Mouse (Mus musculus): ENCODE results near the gene C77080. TPM values are rescaled to one million over a fixed set of nuclear protein-coding genes. Genes with fewer than 3 reads are reported as not detected.

Gene C77080
- polyA plus RNA-seq, 1 experiment = 0.12 TPM

GRCm38 (mm10) chr4:129256450-129257380 is 4.5 kb downstream of the C77080 start:
- no peak overlapping the region for H3K4me3 ChIP-seq (replicated peaks)

DNA sequence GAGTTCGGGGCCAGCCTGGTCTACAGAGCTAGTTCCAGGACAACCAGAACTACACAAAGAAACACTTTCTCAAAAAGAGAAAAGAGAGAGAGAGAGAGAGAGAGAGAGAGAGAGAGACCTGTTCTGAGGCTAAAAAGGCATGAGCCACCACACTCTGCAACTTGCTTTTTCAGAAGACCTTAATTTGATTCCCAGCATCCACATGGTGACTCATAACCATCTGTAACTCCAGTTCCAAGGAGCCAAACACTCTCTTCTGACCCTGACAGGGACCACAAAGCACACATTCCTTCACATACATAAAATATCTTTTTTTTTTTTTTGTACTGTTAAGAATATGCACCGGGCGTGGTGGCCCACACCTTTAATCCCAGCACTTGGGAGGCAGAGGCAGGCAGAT is 6.6 kb downstream of the C77080 start:
- H3K27me3 ChIP-seq (ENCODE audit: control insufficient read depth) = peaks cover 28% of the 10 kb centered on the region
- H3K36me3 ChIP-seq (ENCODE audit: control insufficient read depth) = no peaks in the 10 kb centered on the region
- H3K4me1 ChIP-seq (ENCODE audit: control insufficient read depth) = peaks cover 23% of the 10 kb centered on the region
- no peaks in the 10 kb centered on the region for H3K9me3 ChIP-seq (ENCODE audit: control insufficient read depth, low read length)
- H3K4me3 ChIP-seq (replicated peaks) = no peak overlapping the region
- TF ChIP-seq GATA1 (IDR thresholded peaks at IDR 0.05; ENCODE audit: low read length) (no peak), TAL1 (IDR thresholded peaks at IDR 0.05; ENCODE audit: low read length) (no peak)

More at GRCm38 (mm10) chr4:129256450-129257380, 4.5 kb downstream of the C77080 start:
- peaks cover 6% of the 10 kb centered on the region for H3K27me3 ChIP-seq (ENCODE audit: control insufficient read depth)
- H3K9me3 ChIP-seq (ENCODE audit: control insufficient read depth, low read length) = no peaks in the 10 kb centered on the region
- TF ChIP-seq GATA1 (IDR thresholded peaks at IDR 0.05; ENCODE audit: low read length) (no peak), TAL1 (IDR thresholded peaks at IDR 0.05; ENCODE audit: low read length) (no peak)
- H3K4me1 ChIP-seq (ENCODE audit: control insufficient read depth) = peaks cover 17% of the 10 kb centered on the region
- no peaks in the 10 kb centered on the region for H3K36me3 ChIP-seq (ENCODE audit: control insufficient read depth)

GRCm38 (mm10) chr4:129252492-129252891 is 8.7 kb downstream of the C77080 start:
- no peak for TF ChIP-seq TAL1 (IDR thresholded peaks at IDR 0.05; ENCODE audit: low read length)
- Histone ChIP-seq H3K4me3 (replicated peaks) (no peak overlapping the region), H3K27me3 (ENCODE audit: control insufficient read depth) (peaks cover 48% of the 10 kb centered on the region), H3K9me3 (ENCODE audit: control insufficient read depth, low read length) (0 out of 2 replicates have a peak, but pooled peaks cover 3% of the 10 kb centered on the region), H3K4me1 (ENCODE audit: control insufficient read depth) (peaks cover 38% of the 10 kb centered on the region), H3K36me3 (ENCODE audit: control insufficient read depth) (no peaks in the 10 kb centered on the region)

DNA sequence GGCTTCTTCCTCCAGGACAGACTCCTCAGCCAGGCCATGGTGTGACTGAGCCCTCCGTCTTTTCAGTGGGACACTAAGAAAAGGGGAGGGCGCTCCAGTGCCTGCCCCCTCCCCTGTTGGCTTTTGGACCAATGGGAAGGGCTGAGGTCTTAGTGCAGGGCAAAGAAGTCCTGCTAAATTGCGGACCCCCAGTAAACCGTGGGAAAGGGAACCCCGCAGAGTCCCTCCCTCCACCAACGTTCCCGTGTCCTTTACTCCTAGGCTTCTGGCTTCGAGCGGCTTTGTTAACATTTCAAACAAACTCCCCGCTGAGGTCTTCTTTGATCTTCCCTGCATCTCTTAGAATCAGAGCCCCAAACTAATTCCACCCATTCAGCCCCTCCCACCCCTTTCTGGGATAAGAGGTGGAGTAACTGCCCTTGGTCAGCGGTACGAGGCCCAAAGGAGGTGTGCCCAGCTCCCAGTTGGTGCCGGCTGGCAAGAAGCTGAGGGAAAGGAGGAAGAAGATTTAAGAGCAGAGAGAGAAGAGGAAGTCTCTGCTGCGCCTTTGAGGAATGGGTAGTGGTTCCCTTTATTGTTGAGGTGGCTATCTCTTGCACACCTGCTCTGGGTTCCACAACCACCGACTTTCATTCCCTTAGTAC is 9.6 kb downstream of the C77080 start:
- Histone ChIP-seq H3K27me3 (ENCODE audit: control insufficient read depth) (peaks cover 57% of the 10 kb centered on the region), H3K4me1 (ENCODE audit: control insufficient read depth) (peaks cover 32% of the 10 kb centered on the region), H3K4me3 (replicated peaks) (no peak overlapping the region), H3K9me3 (ENCODE audit: control insufficient read depth, low read length) (peaks cover 3% of the 10 kb centered on the region; the same call in 1 of the 2 replicates), H3K36me3 (ENCODE audit: control insufficient read depth) (no peaks in the 10 kb centered on the region)
- no peak for TF ChIP-seq GATA1 (IDR thresholded peaks at IDR 0.05; ENCODE audit: low read length)
- no peak for TF ChIP-seq TAL1 (IDR thresholded peaks at IDR 0.05; ENCODE audit: low read length)

DNA sequence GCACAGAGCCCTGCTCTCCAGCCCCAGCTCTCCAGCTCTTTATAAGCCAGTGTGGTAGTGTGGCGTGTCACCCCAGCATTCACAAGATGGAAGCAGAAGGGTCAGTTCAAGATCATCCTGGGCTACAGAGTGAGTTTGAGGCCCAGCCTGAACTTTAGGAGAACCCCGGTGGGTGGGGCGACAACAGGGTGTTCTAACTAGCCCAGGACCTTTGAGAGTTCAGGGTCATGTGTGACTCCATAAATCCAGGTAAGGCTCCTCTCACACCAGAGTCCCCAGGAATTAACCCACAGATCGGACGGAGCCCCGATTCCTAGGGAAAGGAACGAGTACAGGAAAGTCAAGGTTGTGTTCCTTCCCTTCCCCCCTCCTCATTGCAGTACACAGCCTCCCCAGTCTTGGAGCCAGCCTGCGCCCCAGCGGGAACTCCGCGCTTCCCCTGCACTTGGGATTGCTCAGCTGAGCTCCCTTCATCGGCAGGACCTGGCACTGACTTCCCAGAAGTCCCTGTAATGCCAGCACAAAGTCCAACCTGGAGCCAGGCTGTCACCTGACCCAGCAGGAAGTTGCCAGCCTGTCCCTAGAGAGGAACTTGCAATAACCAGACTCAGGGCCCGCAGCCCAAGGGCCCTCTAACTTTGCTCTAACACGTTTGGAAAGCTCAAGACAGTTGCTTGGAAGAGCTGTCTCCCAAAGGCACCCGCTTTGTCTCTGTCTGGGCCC is 10.3 kb downstream of the C77080 start:
- Histone ChIP-seq H3K36me3 (ENCODE audit: control insufficient read depth) (no peaks in the 10 kb centered on the region), H3K27me3 (ENCODE audit: control insufficient read depth) (peaks cover 64% of the 10 kb centered on the region), H3K9me3 (ENCODE audit: control insufficient read depth, low read length) (peaks cover 3% of the 10 kb centered on the region; the same call in 1 of the 2 replicates), H3K4me3 (replicated peaks) (no peak overlapping the region), H3K4me1 (ENCODE audit: control insufficient read depth) (peaks cover 25% of the 10 kb centered on the region)
- TF ChIP-seq GATA1 (IDR thresholded peaks at IDR 0.05; ENCODE audit: low read length) (no peak), TAL1 (IDR thresholded peaks at IDR 0.05; ENCODE audit: low read length) (no peak)

DNA sequence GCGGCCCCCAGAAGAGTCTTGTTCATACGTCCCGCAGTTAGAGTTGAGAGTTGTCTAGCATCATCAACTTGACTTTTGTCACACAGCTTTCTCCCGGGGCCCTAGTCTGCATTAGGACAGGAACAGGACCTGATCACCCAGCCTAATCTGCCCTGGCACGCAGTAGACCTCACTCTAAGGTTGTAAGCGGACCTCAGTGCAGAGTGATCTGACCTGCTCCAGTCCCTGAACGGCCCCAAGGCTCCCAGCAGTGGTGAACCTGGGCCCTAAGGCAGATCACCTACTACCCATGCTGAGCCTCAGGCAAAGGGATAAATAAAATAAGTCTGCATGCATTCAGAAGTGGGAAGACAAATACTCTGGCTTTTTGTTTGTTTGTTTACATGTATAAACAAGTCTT is 11.9 kb downstream of the C77080 start:
- H3K9me3 ChIP-seq (ENCODE audit: control insufficient read depth, low read length) = peaks cover 3% of the 10 kb centered on the region; the same call in 1 of the 2 replicates
- no peak for TF ChIP-seq GATA1 (IDR thresholded peaks at IDR 0.05; ENCODE audit: low read length)
- TF ChIP-seq TAL1 (IDR thresholded peaks at IDR 0.05; ENCODE audit: low read length) = no peak
- peaks cover 80% of the 10 kb centered on the region for H3K27me3 ChIP-seq (ENCODE audit: control insufficient read depth)
- no peaks in the 10 kb centered on the region for H3K36me3 ChIP-seq (ENCODE audit: control insufficient read depth)
- H3K4me3 ChIP-seq (replicated peaks) = no peak overlapping the region
- H3K4me1 ChIP-seq (ENCODE audit: control insufficient read depth) = peaks cover 36% of the 10 kb centered on the region

DNA sequence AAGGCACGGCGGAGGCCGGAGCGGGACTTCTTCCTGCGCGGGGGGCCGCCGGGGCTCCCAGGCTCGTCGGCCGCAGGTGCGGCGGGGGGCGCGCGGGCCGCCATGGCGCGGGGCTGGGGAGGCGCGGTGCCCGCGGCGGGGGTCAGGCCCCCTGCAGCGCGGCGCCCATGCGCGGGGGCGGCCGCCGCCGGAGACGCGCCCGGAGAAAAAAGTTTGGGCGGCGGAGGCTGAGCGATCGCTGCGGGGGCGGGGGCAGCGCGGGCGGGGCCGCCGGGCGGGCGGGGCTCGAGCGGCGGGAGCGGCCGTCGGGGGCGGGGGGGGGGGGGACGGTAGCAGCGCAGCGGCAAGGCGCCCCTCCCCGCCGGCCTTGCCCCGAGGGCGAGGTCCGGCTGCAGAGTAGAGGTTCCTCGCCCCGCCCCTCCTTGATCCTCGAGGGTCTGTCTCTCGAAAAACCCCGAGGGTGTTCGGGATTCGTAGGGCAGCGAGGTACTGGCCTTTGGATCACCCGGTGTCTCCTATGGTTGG is 12.9 kb downstream of the C77080 start:
- TF ChIP-seq GATA1 (IDR thresholded peaks at IDR 0.05; ENCODE audit: low read length) = no peak
- TF ChIP-seq TAL1 (IDR thresholded peaks at IDR 0.05; ENCODE audit: low read length) = no peak
- Histone ChIP-seq H3K36me3 (ENCODE audit: control insufficient read depth) (no peaks in the 10 kb centered on the region), H3K4me3 (replicated peaks) (peak overlapping the region; percentile 65), H3K9me3 (ENCODE audit: control insufficient read depth, low read length) (peaks cover 3% of the 10 kb centered on the region; the same call in 1 of the 2 replicates), H3K4me1 (ENCODE audit: control insufficient read depth) (peaks cover 36% of the 10 kb centered on the region), H3K27me3 (ENCODE audit: control insufficient read depth) (peaks cover 85% of the 10 kb centered on the region)

- Histone ChIP-seq H3K27me3 (ENCODE audit: control insufficient read depth) (peaks cover 84% of the 10 kb centered on the region), H3K36me3 (ENCODE audit: control insufficient read depth) (no peaks in the 10 kb centered on the region), H3K4me1 (ENCODE audit: control insufficient read depth) (peaks cover 38% of the 10 kb centered on the region), H3K4me3 (replicated peaks) (peak overlapping the region; percentile 65), H3K9me3 (ENCODE audit: control insufficient read depth, low read length) (peaks cover 3% of the 10 kb centered on the region; the same call in 1 of the 2 replicates)
- no peak for TF ChIP-seq GATA1 (IDR thresholded peaks at IDR 0.05; ENCODE audit: low read length)
- no peak for TF ChIP-seq TAL1 (IDR thresholded peaks at IDR 0.05; ENCODE audit: low read length)
Measured at GRCm38 (mm10) chr4:129247381-129248242, 13.6 kb downstream of the C77080 start.

Measured in erythroblast, embryonic 14.5 days (primary cell).